Mouse (Mus musculus): ENCODE data around the gene Tomt. TPM values are rescaled to one million over a fixed set of nuclear protein-coding genes. Genes with fewer than 3 reads are reported as not detected.

The Tomt gene
- total RNA-seq, 2 experiments from 2014 or later, result not detected

DNA sequence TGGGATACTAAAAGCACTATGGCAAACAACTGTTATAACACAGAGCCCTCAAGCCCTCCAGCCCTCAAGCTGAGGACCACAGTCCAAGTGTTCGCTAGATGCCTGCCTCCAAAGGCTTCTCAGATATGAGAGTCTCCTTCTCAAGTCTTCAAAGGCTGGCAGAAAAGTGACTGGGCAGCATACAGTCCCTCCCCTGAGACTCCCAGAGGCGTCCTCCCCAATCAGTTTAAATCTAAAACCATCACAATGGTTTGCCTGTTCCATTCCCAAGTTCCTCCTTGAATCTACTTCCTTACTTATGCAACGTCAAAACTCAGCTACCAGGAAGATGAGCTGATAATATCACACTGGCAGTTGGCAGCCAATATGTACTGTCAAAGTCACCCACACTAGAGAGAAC, 42.7 kb downstream of the Tomt start, which contains the start of gene Anapc15:
TSS of gene Anapc15 (plus strand) at position 301 of the 400 bp plus-strand sequence.
- ATAC-seq (replicated peaks; ENCODE audit: low FRiP score, poor library complexity, severe bottlenecking), result no peak

DNA sequence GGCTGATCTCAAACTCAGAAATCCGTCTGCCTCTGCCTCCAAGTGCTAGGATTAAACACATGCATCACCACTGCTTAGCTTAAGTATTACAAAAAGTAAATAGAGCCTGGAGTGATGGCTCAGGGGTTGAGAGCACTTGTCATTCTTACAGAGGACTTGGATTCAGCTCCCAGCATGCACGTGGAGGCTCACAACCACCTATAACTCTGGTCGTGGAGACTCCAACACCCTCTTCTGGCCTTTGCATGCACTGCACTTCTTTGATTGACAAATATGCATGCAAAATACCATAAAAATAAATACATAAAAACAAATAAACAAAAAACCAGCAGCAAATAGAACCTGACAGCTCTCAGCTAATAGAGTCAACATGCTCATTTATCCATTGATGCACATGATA, 43.9 kb downstream of the Tomt start:
- ATAC-seq (replicated peaks; ENCODE audit: low FRiP score, poor library complexity, severe bottlenecking), result no peak

DNA sequence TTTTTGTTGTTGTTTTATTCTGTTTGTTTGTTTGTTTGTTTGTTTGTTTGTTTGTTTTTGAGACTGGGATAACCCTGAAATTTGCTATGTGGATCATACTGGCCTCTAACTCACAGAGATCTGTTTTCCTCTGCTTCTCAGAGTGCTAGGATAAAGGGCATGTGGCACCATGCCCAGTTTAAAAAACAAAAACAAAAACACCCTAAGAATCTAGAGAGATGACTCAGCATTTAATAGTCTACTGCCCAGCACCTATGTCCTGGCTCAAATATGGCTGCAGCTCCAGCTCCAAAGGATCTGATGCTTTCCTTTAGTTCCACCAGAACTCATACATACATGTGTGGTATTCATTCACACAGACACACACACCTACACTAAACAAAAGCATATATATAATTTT, 45.2 kb downstream of the Tomt start:
- no peak for ATAC-seq (replicated peaks; ENCODE audit: low FRiP score, poor library complexity, severe bottlenecking)

DNA sequence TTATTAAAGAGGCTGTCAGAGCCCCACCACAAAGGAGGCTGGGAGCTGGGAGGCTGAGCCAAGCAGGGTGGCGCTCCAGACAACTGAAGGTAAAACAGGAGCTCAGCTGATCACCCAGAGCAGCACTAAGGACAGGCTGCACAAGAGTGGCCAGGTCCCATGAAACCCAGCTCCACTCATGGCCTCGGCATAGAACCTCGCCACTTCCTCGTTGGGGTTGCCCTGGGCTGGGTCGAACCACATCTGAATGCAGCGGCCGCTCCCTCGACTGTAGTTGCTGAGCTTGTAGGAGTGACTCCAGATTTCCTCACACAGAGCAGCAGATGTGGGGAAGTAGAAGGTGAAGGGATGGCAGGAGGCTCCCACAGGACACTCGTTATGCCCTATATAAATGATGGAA, 47.8 kb downstream of the Tomt start:
- no peak for ATAC-seq (replicated peaks; ENCODE audit: low FRiP score, poor library complexity, severe bottlenecking)

DNA sequence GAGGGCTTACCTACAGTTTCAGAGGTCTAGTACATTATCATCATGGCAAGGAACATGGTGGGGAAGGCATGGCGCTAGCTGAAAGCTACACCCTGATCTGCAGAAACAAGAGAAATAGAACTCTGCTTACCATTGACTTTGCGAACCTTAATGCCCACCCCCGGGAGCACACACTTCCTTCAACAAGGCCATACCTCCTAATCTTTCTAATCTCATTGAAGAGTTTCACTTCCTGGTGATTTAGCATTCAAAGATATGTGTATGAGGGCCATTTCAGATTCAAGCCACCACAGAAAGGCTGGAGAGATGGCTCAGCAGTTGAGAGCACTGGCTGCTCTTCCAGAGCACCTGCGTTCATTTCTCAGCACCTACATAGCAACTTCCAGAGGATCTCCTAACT, 49.1 kb downstream of the Tomt start, which contains the start of gene Folr2:
TSS of gene Folr2 (minus strand) at position 101 of the 400 bp plus-strand sequence.
- ATAC-seq (replicated peaks; ENCODE audit: low FRiP score, poor library complexity, severe bottlenecking), result no peak

DNA sequence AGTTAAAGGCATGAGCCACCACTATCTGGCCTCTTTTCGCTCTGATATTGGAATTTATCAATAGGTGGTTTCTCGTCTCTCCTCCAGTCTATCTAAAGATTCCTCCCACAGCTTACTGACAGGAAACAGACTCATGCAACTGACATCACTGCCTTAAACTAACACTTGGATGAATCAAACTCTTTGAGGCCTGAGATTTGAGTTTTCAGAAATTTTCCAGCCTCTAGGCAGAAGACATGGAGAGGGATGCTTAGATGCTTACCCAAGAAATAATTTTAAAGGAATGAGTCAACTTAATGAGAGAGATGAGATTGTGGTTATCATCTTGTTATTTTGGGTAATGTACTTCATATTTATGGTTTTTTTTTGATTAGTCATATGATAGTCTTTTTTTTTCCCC, 52.3 kb downstream of the Tomt start:
- ATAC-seq (replicated peaks; ENCODE audit: low FRiP score, poor library complexity, severe bottlenecking), result no peak

DNA sequence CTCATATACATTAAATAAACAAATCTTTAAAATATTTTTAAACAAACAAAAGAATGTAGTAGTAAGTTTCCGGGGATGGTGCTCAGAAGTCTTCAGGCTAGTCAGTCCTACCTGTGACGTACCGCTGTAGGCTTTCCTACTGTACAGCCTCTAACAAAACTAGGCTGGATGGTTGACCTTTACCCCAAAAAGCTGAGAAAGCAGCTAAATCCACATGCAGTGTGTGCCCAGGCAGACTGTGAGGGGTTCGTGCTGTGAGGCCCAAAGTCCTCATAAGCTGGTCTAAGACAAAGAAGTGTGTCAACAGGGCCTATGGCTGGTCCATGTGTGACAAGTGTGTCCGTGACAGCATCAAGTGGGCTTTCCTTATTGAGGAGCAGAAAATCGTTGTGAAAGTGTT, 53.3 kb downstream of the Tomt start:
- ATAC-seq (replicated peaks; ENCODE audit: low FRiP score, poor library complexity, severe bottlenecking), result no peak

DNA sequence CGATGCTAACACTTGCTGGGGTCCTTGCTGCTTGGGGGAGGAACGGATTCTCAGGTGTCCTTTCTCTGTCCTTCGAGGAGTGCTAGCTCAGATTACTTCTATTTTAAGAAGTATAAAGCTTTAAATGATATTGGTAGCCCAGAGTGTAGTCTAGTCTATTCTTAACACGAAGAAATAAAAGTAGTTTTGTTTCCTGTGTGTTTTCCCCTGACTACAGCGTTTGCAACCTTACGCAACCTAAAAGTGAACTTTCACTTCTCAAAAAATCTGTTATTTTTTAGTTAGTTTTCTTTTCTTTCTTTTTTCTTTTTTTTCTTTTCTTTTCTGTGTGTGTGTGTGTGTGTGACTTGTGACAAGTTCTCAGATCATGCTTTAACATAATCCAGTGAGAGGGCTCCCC, 54.5 kb downstream of the Tomt start:
- no peak for ATAC-seq (replicated peaks; ENCODE audit: low FRiP score, poor library complexity, severe bottlenecking)

Other genes starting within 250 kb of the Tomt start
- 0.38 and 0.42 TPM in 2 replicates for gene Clpb, start 242.7 kb downstream of the Tomt start, total RNA-seq (2015; ENCODE audit: low replicate concordance)
- 3.8 and 10.5 TPM in 2 replicates for gene Clpb, start 242.7 kb downstream of the Tomt start, total RNA-seq (2017; ENCODE audit: low replicate concordance)
- not detected in 2 replicates for gene Phox2a, start 88.0 kb downstream of the Tomt start, total RNA-seq (2015; ENCODE audit: low replicate concordance)
- gene Phox2a, start 88.0 kb downstream of the Tomt start, total RNA-seq (2017; ENCODE audit: low replicate concordance), result not detected in 2 replicates
- gene Inppl1, start 68.1 kb downstream of the Tomt start, total RNA-seq (2015; ENCODE audit: low replicate concordance), result 0.58 and 5.6 TPM in 2 replicates
- gene Inppl1, start 68.1 kb downstream of the Tomt start, total RNA-seq (2017; ENCODE audit: low replicate concordance), result 1.4 and 18.0 TPM in 2 replicates
- 3.6 TPM in 1 of 2 replicates, not detected in the other for gene Folr2, start 49.2 kb downstream of the Tomt start, total RNA-seq (2015; ENCODE audit: low replicate concordance)
- not detected in 2 replicates for gene Folr2, start 49.2 kb downstream of the Tomt start, total RNA-seq (2017; ENCODE audit: low replicate concordance)
- gene Anapc15, start 42.6 kb downstream of the Tomt start, total RNA-seq (2015; ENCODE audit: low replicate concordance), result 14.2 and 28.4 TPM in 2 replicates
- gene Anapc15, start 42.6 kb downstream of the Tomt start, total RNA-seq (2017; ENCODE audit: low replicate concordance), result 18.6 and 19.5 TPM in 2 replicates
- gene Folr1, start 35.6 kb downstream of the Tomt start, total RNA-seq (2015; ENCODE audit: low replicate concordance), result not detected in 2 replicates
- gene Folr1, start 35.6 kb downstream of the Tomt start, total RNA-seq (2017; ENCODE audit: low replicate concordance), result not detected in 2 replicates
- 35.0 and 36.6 TPM in 2 replicates for gene Lamtor1, start 455 bp downstream of the Tomt start, total RNA-seq (2015; ENCODE audit: low replicate concordance)
- gene Lamtor1, start 455 bp downstream of the Tomt start, total RNA-seq (2017; ENCODE audit: low replicate concordance), result 26.2 and 28.0 TPM in 2 replicates
- not detected in 2 replicates for gene Lrrc51, start 27.5 kb upstream of the Tomt start, total RNA-seq (2015; ENCODE audit: low replicate concordance)
- not detected in 2 replicates for gene Lrrc51, start 27.5 kb upstream of the Tomt start, total RNA-seq (2017; ENCODE audit: low replicate concordance)
- 22.3 and 42.0 TPM in 2 replicates for gene Numa1, start 27.8 kb upstream of the Tomt start, total RNA-seq (2015; ENCODE audit: low replicate concordance)
- gene Numa1, start 27.8 kb upstream of the Tomt start, total RNA-seq (2017; ENCODE audit: low replicate concordance), result 64.5 and 110 TPM in 2 replicates
- gene Il18bp, start 112.3 kb upstream of the Tomt start, total RNA-seq (2015; ENCODE audit: low replicate concordance), result 7.7 TPM in 1 of 2 replicates, not detected in the other
- 5.4 and 9.0 TPM in 2 replicates for gene Il18bp, start 112.3 kb upstream of the Tomt start, total RNA-seq (2017; ENCODE audit: low replicate concordance)
- 3.8 and 5.8 TPM in 2 replicates for gene Rnf121, start 159.1 kb upstream of the Tomt start, total RNA-seq (2015; ENCODE audit: low replicate concordance)
- gene Rnf121, start 159.1 kb upstream of the Tomt start, total RNA-seq (2017; ENCODE audit: low replicate concordance), result 2.8 and 6.6 TPM in 2 replicates
- gene Xndc1, start 159.2 kb upstream of the Tomt start, total RNA-seq (2015; ENCODE audit: low replicate concordance), result 3.8 and 12.3 TPM in 2 replicates
- 7.3 and 8.6 TPM in 2 replicates for gene Xndc1, start 159.2 kb upstream of the Tomt start, total RNA-seq (2017; ENCODE audit: low replicate concordance)
- gene Xntrpc, start 159.4 kb upstream of the Tomt start, total RNA-seq (2015; ENCODE audit: low replicate concordance), result 1.3 TPM in 1 of 2 replicates, not detected in the other
- gene Xntrpc, start 159.4 kb upstream of the Tomt start, total RNA-seq (2017; ENCODE audit: low replicate concordance), result 0.70 and 1.1 TPM in 2 replicates
- 0.63 TPM in 1 of 2 replicates, not detected in the other for gene Trpc2, start 176.8 kb upstream of the Tomt start, total RNA-seq (2015; ENCODE audit: low replicate concordance)
- 0.28 TPM in 1 of 2 replicates, not detected in the other for gene Trpc2, start 176.8 kb upstream of the Tomt start, total RNA-seq (2017; ENCODE audit: low replicate concordance)
- not detected in 2 replicates for gene Art1, start 195.4 kb upstream of the Tomt start, total RNA-seq (2015; ENCODE audit: low replicate concordance)
- gene Art1, start 195.4 kb upstream of the Tomt start, total RNA-seq (2017; ENCODE audit: low replicate concordance), result not detected in 2 replicates
- not detected in 2 replicates for gene Art5, start 203.1 kb upstream of the Tomt start, total RNA-seq (2015; ENCODE audit: low replicate concordance)
- not detected in 2 replicates for gene Art5, start 203.1 kb upstream of the Tomt start, total RNA-seq (2017; ENCODE audit: low replicate concordance)
- not detected in 2 replicates for gene Chrna10, start 210.5 kb upstream of the Tomt start, total RNA-seq (2015; ENCODE audit: low replicate concordance)
- gene Chrna10, start 210.5 kb upstream of the Tomt start, total RNA-seq (2017; ENCODE audit: low replicate concordance), result not detected in 2 replicates

Data from erythroblast, adult 5-6 weeks (primary cell).